Mouse (Mus musculus): ENCODE results near the gene Rad51. TPM values are rescaled to one million over a fixed set of nuclear protein-coding genes. Genes with fewer than 3 reads are reported as not detected.

Rad51 gene
- polyA plus RNA-seq, 1 experiment, result 2.5 TPM

Other genes with a start within 250 kb of the Rad51 start
- 10.2 and 12.4 TPM in 2 replicates for gene Bahd1, start 212.4 kb upstream of the Rad51 start, polyA plus RNA-seq (2012; rRNA removed)
- 19.9 and 20.7 TPM in 2 replicates for gene Chst14, start 186.3 kb upstream of the Rad51 start, polyA plus RNA-seq (2012; rRNA removed)
- 18.8 and 19.3 TPM in 2 replicates for gene Ccdc32, start 83.4 kb upstream of the Rad51 start, polyA plus RNA-seq (2012; rRNA removed)
- 2.9 and 3.5 TPM in 2 replicates for gene Rpusd2, start 78.0 kb upstream of the Rad51 start, polyA plus RNA-seq (2012; rRNA removed)
- gene Knl1, start 65.7 kb upstream of the Rad51 start, polyA plus RNA-seq (2012; rRNA removed), result 0.22 and 0.37 TPM in 2 replicates
- 27.0 and 27.9 TPM in 2 replicates for gene Rmdn3, start 44.2 kb downstream of the Rad51 start, polyA plus RNA-seq (2012; rRNA removed)
- 0.54 and 0.80 TPM in 2 replicates for gene Gchfr, start 55.0 kb downstream of the Rad51 start, polyA plus RNA-seq (2012; rRNA removed)
- not detected in 2 replicates for gene Gm14137, start 61.7 kb downstream of the Rad51 start, polyA plus RNA-seq (2012; rRNA removed)
- gene Zfyve19, start 95.8 kb downstream of the Rad51 start, polyA plus RNA-seq (2012; rRNA removed), result 49.1 and 55.7 TPM in 2 replicates
- gene Dnajc17, start 96.0 kb downstream of the Rad51 start, polyA plus RNA-seq (2012; rRNA removed), result 30.1 and 32.4 TPM in 2 replicates
- 0.72 and 1.4 TPM in 2 replicates for gene Ppp1r14d, start 117.1 kb downstream of the Rad51 start, polyA plus RNA-seq (2012; rRNA removed)
- 157 and 160 TPM in 2 replicates for gene Spint1, start 124.6 kb downstream of the Rad51 start, polyA plus RNA-seq (2012; rRNA removed)
- 31.2 and 34.1 TPM in 2 replicates for gene Rhov, start 158.5 kb downstream of the Rad51 start, polyA plus RNA-seq (2012; rRNA removed)
- 15.9 and 17.9 TPM in 2 replicates for gene Vps18, start 175.9 kb downstream of the Rad51 start, polyA plus RNA-seq (2012; rRNA removed)
- 5.5 and 6.4 TPM in 2 replicates for gene Dll4, start 213.0 kb downstream of the Rad51 start, polyA plus RNA-seq (2012; rRNA removed)
- 1.4 and 1.5 TPM in 2 replicates for gene Chac1, start 238.4 kb downstream of the Rad51 start, polyA plus RNA-seq (2012; rRNA removed)

All from urinary bladder, adult 2 months (tissue).